ENCODE assay signal across 15 mouse cellular contexts in the genomic region with DNA sequence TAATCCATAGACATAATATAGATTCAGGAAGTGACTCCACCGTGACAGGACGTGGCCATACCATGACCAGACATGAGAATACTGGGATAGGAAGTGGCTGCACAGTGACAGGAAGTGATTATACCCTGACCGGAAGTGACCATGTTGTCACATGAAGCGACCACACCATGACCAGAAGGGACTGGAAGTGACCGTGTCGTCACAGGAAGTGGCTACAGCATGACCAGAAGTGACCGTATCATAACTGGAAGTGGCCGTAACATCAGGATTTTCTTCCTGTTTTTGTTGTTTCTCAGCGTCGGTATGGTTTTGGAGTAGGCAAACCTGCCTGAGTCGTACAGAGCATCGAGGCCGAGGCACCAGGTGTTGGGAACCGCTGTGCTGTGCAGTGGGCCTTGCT. TPM values are rescaled to one million over a fixed set of nuclear protein-coding genes. Genes with fewer than 3 reads are reported as not detected.
DNase-seq lines count a peak whose midpoint lies in the region; TF ChIP-seq lines count a peak whose summit lies in the region.
"Had no signal": no experiment of that assay in that cellular context is flagged by ENCODE, and none has a peak within 500 bp of the region (broad histone marks: within the 10 kb centered on the region; RNA-seq: fewer than 3 reads in every experiment).

No protein-coding gene starts in this region.

- no peak for TF ChIP-seq CTCF in kidney, adult 2 months (conservative IDR thresholded peaks at IDR 0.05; ENCODE audit: insufficient read depth, insufficient read length, low read depth, low read length)

- H3K4me3 ChIP-seq in kidney, adult 2 months (ENCODE audit: insufficient read depth, low read depth, low read length) = no peak overlapping the region
- H3K4me3 ChIP-seq: heart, embryonic 15.5 days; neural tube, embryonic 13.5 days had no signal

- no peaks in the 10 kb centered on the region for H3K36me3 ChIP-seq in kidney, adult 2 months (ENCODE audit: control insufficient read depth, insufficient read depth, low read length)
- H3K36me3 ChIP-seq: heart, embryonic 15.5 days had no signal

- H3K4me1 ChIP-seq in kidney, adult 2 months (ENCODE audit: control insufficient read depth, insufficient read depth, low read length) = no peaks in the 10 kb centered on the region; the same call in 1 of the 2 replicates

- TF ChIP-seq POLR2A in kidney, adult 2 months (IDR thresholded peaks at IDR 0.05; ENCODE audit: low read depth, low read length) = no peak

- 83% methylated on average over 14 of the region's 14 CpGs for whole genome bisulfite sequencing in kidney, adult 2 months

- DNase-seq in embryo, embryonic 10 days (ENCODE audit: low spot score) = peak; percentile 53
- DNase-seq in embryo, embryonic 9.5 days (ENCODE audit: extremely low spot score) = no peak
- DNase-seq in kidney, adult 2 months = peak; percentile 29
- no peak for DNase-seq in kidney, adult 18-20 months
- peak; percentile 28 for DNase-seq in 3134 (ENCODE audit: extremely low read depth, insufficient read length, low spot score)
- peak; percentile 39 to 46 for DNase-seq in lung, postnatal 4 days
- no peak for DNase-seq in right cerebral cortex, adult 2 months (ENCODE audit: low spot score in 2 of 2)
- no peak for DNase-seq in spleen, postnatal 36 days (ENCODE audit: low spot score in 2 of 2)
- DNase-seq: kidney, postnatal 10 days; thymus, postnatal 4 days had no signal

- no peak overlapping the region for H3K27ac ChIP-seq in kidney, adult 2 months (ENCODE audit: insufficient read depth, low read depth, low read length)
- H3K27ac ChIP-seq: heart, embryonic 15.5 days; neural tube, embryonic 13.5 days had no signal

- H3K27me3 ChIP-seq in kidney, adult 2 months (replicated peaks; ENCODE audit: control insufficient read depth, insufficient read depth, low read length) = no peaks in the 10 kb centered on the region
- H3K27me3 ChIP-seq: heart, embryonic 15.5 days; neural tube, embryonic 13.5 days had no signal

RNA-seq across cellular contexts. Expression of a gene that starts 37.0 kb away (rescaled TPM):
- polyA plus RNA-seq in kidney, adult 2 months (2012; rRNA removed) = 42.1 and 43.3 TPM in 2 replicates

RNA-seq across cellular contexts. Expression of a gene that starts 38.1 kb away (rescaled TPM):
- 0.49 and 0.61 TPM in 2 replicates for polyA plus RNA-seq in kidney, adult 2 months (2012; rRNA removed)
- polyA plus RNA-seq: brain, embryonic 14.5 days; forebrain, embryonic 16.5 days; heart, embryonic 15.5 days; neural tube, embryonic 13.5 days; spleen, adult 2 months had no signal

Comparison
In these comparisons a context has a peak if more than half of its experiments do, and no peak if none do; other contexts are left out.
1. DNase-seq: peak in embryo, embryonic 10 days (single experiment), kidney, adult 2 months (single experiment), 3134 (single experiment) and lung, postnatal 4 days (2 of 2); none in embryo, embryonic 9.5 days (single experiment), kidney, adult 18-20 months (single experiment), right cerebral cortex, adult 2 months (0 of 2) and spleen, postnatal 36 days (0 of 2).